In genomic region chr16:5049774-5050234, GRCm38 (mm10) we compare ENCODE assay signal across 8 mouse cellular contexts. TPM values are rescaled to one million over a fixed set of nuclear protein-coding genes. Genes with fewer than 3 reads are reported as not detected.
DNase-seq lines count a peak whose midpoint lies in the region; ATAC-seq lines count a peak whose summit lies in the region.

Glyr1 (minus strand) TSS chr16:5049863.
Ubn1 (plus strand) TSS chr16:5050057.

- intact Hi-C loops in left cerebral cortex, postnatal 14 days (cut with DNase I) = loop anchor here (5.0 to 10.0 kb wide), 2 partner anchors 97 to 355 kb away; partner anchors contain the start of gene Sec14l5

- peak within 1 kb of the TSS; percentile 96 for H3K4me3 ChIP-seq in intestine, embryonic 14.5 days (ENCODE audit: low read depth, low read length)

- peak within 1 kb of the TSS; percentile 83 for H3K9ac ChIP-seq in intestine, embryonic 14.5 days (ENCODE audit: low read length)

- under 1% methylated on average over 56 of the region's 56 CpGs for WGBS in intestine, embryonic 14.5 days

- H3K4me1 ChIP-seq in intestine, embryonic 14.5 days (replicated peaks; ENCODE audit: control insufficient read depth, insufficient read depth, low read length) = peaks cover 16% of the 10 kb centered on the region

- no peaks in the 10 kb centered on the region for H3K27me3 ChIP-seq in intestine, embryonic 14.5 days (replicated peaks; ENCODE audit: control insufficient read depth, insufficient read depth, low read length)

- H3K27ac ChIP-seq in intestine, embryonic 14.5 days (ENCODE audit: low read depth) = peak within 1 kb of the TSS; percentile 97

- peaks cover 44% of the 10 kb centered on the region for H3K36me3 ChIP-seq in intestine, embryonic 14.5 days (ENCODE audit: control insufficient read depth, insufficient read depth, low read length)

- H3K9me3 ChIP-seq in intestine, embryonic 14.5 days (ENCODE audit: control insufficient read depth, low read length) = no peaks in the 10 kb centered on the region

- peak; percentile 96 to 97 for DNase-seq in adrenal gland, adult 18-20 months (ENCODE audit: low spot score in 2 of 2)
- peak; percentile 100 for DNase-seq in embryo, embryonic 11 days
- DNase-seq in gastrocnemius, postnatal 25 days = peak; percentile 99
- DNase-seq in intestine, embryonic 14.5 days (ENCODE audit: low spot score) = peak; percentile 96
- DNase-seq in left cerebral cortex, postnatal 14 days (ENCODE audit: low spot score in 2 of 2) = peak; percentile 100
- DNase-seq in mesoderm, embryonic 11.5 days (ENCODE audit: low read depth, low spot score) = peak; percentile 100
- peak; percentile 99 to 100 for DNase-seq in right cerebral cortex, postnatal 36 days (ENCODE audit: low spot score in 2 of 2)
- peak; percentile 98 for DNase-seq in yolk sac, embryonic 10.5 days (ENCODE audit: low spot score)

- H3K4me2 ChIP-seq in intestine, embryonic 14.5 days (ENCODE audit: low read length) = peak within 1 kb of the TSS; percentile 98

- peak; percentile 99 for ATAC-seq in intestine, embryonic 14.5 days (replicated peaks; ENCODE audit: low FRiP score, low TSS enrichment, low read depth)

RNA-seq across cellular contexts. Expression of gene Glyr1, which starts in this region (rescaled TPM):
- 10 to 100 TPM; 88.1 to 99.2 TPM for total RNA-seq in adrenal gland, adult 18-20 months (2021)
- total RNA-seq in gastrocnemius, postnatal 25 days (2021) = 10 to 100 TPM; 31.2 to 31.8 TPM
- 93.9 and 101 TPM in 2 replicates for polyA plus RNA-seq in intestine, embryonic 14.5 days (2014; fragmentation: Nextera tagmentation; extraction: Ambion mirVana)
- 100 to 1,000 TPM; 141 to 156 TPM for total RNA-seq in left cerebral cortex, postnatal 14 days (2021)

RNA-seq across cellular contexts. Expression of gene Ubn1, which starts in this region (rescaled TPM):
- 10 to 100 TPM; 30.5 to 37.4 TPM for total RNA-seq in adrenal gland, adult 18-20 months (2021)
- total RNA-seq in gastrocnemius, postnatal 25 days (2021) = 10 to 100 TPM; 21.5 to 23.4 TPM
- polyA plus RNA-seq in intestine, embryonic 14.5 days (2014; fragmentation: Nextera tagmentation; extraction: Ambion mirVana) = 22.4 and 22.6 TPM in 2 replicates
- 10 to 100 TPM; 41.9 to 42.1 TPM for total RNA-seq in left cerebral cortex, postnatal 14 days (2021)

Comparison
In these comparisons a context has a peak if more than half of its experiments do, and no peak if none do; other contexts are left out.
1. Peak in every context shown above with its lines: DNase-seq, ATAC-seq, H3K4me3 ChIP-seq and H3K27ac ChIP-seq.